Mouse (Mus musculus): ENCODE measurements around the gene Phc2. TPM values are rescaled to one million over a fixed set of nuclear protein-coding genes. Genes with fewer than 3 reads are reported as not detected.
A peak's percentile ranks its signal among the peaks of the same experiment; 100 is the strongest.

Phc2 gene
- polyA plus RNA-seq, 1 experiment, result 56.0 TPM

- peak overlapping the region; percentile 88 for H3K4me3 ChIP-seq (replicated peaks)
- no peaks in the 10 kb centered on the region for H3K27me3 ChIP-seq (replicated peaks)
- peaks cover 46% of the 10 kb centered on the region for H3K36me3 ChIP-seq (replicated peaks; ENCODE audit: low read length)
- no peaks in the 10 kb centered on the region for H3K9me3 ChIP-seq
- TF ChIP-seq FLI1 (IDR thresholded peaks at IDR 0.05; ENCODE audit: low read length) (no peak), GATA1 (IDR thresholded peaks at IDR 0.05; ENCODE audit: borderline replicate concordance, low read length) (no peak)
- peaks cover 100% of the 10 kb centered on the region for H3K4me1 ChIP-seq
These were observed 34.0 kb downstream of the Phc2 start for GRCm38 (mm10) chr4:128688513-128688913.

- H3K4me3 ChIP-seq (replicated peaks), result peak overlapping the region; percentile 88
- H3K27me3 ChIP-seq (replicated peaks), result no peaks in the 10 kb centered on the region
- no peak for TF ChIP-seq GATA1 (IDR thresholded peaks at IDR 0.05; ENCODE audit: borderline replicate concordance, low read length)
- no peak for TF ChIP-seq FLI1 (IDR thresholded peaks at IDR 0.05; ENCODE audit: low read length)
- peaks cover 100% of the 10 kb centered on the region for H3K4me1 ChIP-seq
- peaks cover 42% of the 10 kb centered on the region for H3K36me3 ChIP-seq (replicated peaks; ENCODE audit: low read length)
- H3K9me3 ChIP-seq, result no peaks in the 10 kb centered on the region
These were observed 34.5 kb downstream of the Phc2 start for GRCm38 (mm10) chr4:128688976-128689375.

- H3K4me1 ChIP-seq, result peaks cover 100% of the 10 kb centered on the region
- no peak for TF ChIP-seq FLI1 (IDR thresholded peaks at IDR 0.05; ENCODE audit: low read length)
- TF ChIP-seq GATA1 (IDR thresholded peaks at IDR 0.05; ENCODE audit: borderline replicate concordance, low read length), result no peak
- H3K9me3 ChIP-seq, result no peaks in the 10 kb centered on the region
These were observed 35.3 kb downstream of the Phc2 start for GRCm38 (mm10) chr4:128689739-128690304.

GRCm38 (mm10) chr4:128691195-128691594 lies 36.7 kb downstream of the Phc2 start:
- peaks cover 100% of the 10 kb centered on the region for H3K4me1 ChIP-seq

More at GRCm38 (mm10) chr4:128689739-128690304, 35.3 kb downstream of the Phc2 start:
- no peaks in the 10 kb centered on the region for H3K27me3 ChIP-seq (replicated peaks)
- peaks cover 34% of the 10 kb centered on the region for H3K36me3 ChIP-seq (replicated peaks; ENCODE audit: low read length)
- H3K4me3 ChIP-seq (replicated peaks), result peak overlapping the region; percentile 88

DNA sequence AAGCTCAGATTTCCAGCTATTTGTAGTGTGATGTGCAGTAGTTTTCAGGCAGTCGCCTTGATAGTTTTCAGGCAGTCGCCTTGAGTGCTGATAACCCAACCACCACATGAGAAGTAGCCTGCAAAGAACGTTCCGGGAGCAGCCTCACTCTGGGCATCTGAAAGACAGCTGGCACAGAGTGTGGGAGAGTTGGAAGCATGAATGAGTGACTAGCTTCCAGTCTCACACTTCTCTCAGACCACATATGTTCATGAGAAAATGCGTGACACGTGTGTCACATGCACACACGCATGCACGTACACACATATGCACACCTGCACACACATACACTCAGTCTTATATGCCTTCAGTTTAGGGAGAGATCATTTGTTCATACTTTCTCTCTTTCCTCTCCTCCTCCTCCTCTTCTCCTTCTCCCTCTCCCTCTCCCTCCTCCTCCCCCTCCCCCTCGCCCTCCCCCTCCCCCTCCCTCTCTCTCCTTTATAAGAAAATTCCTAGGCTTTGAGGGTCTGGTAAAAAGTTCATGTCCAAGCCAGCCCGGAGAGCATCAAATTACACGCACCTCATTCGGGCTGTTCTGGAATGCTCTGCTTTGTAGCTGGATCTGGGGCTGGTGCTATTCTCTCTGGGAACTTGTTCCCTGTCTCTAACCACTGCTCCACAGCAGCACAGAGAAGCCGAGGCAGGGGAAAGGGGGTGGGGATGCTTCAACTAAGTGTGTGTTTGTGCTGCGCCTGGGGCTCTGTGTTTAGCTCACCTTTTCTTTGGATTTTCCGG lies 37.8 kb downstream of the Phc2 start:
- Histone ChIP-seq H3K27me3 (replicated peaks) (no peaks in the 10 kb centered on the region), H3K4me3 (replicated peaks) (peak overlapping the region; percentile 70), H3K9me3 (no peaks in the 10 kb centered on the region), H3K4me1 (peaks cover 100% of the 10 kb centered on the region), H3K36me3 (replicated peaks; ENCODE audit: low read length) (peaks cover 37% of the 10 kb centered on the region)
- no peak for TF ChIP-seq GATA1 (IDR thresholded peaks at IDR 0.05; ENCODE audit: borderline replicate concordance, low read length)
- TF ChIP-seq FLI1 (IDR thresholded peaks at IDR 0.05; ENCODE audit: low read length), result no peak

More at GRCm38 (mm10) chr4:128691195-128691594, 36.7 kb downstream of the Phc2 start:
- TF ChIP-seq GATA1 (IDR thresholded peaks at IDR 0.05; ENCODE audit: borderline replicate concordance, low read length), result no peak
- 0 out of 2 replicates have a peak, but pooled peaks have one; percentile 8 for TF ChIP-seq FLI1 (IDR thresholded peaks at IDR 0.05; ENCODE audit: low read length)
- peaks cover 37% of the 10 kb centered on the region for H3K36me3 ChIP-seq (replicated peaks; ENCODE audit: low read length)
- H3K4me3 ChIP-seq (replicated peaks), result peak overlapping the region; percentile 75
- no peaks in the 10 kb centered on the region for H3K9me3 ChIP-seq
- H3K27me3 ChIP-seq (replicated peaks), result no peaks in the 10 kb centered on the region

GRCm38 (mm10) chr4:128693207-128693606 lies 38.7 kb downstream of the Phc2 start:
- H3K9me3 ChIP-seq, result no peaks in the 10 kb centered on the region
- no peaks in the 10 kb centered on the region for H3K27me3 ChIP-seq (replicated peaks)
- peaks cover 43% of the 10 kb centered on the region for H3K36me3 ChIP-seq (replicated peaks; ENCODE audit: low read length)
- peaks cover 100% of the 10 kb centered on the region for H3K4me1 ChIP-seq
- H3K4me3 ChIP-seq (replicated peaks), result no peak overlapping the region
- no peak for TF ChIP-seq FLI1 (IDR thresholded peaks at IDR 0.05; ENCODE audit: low read length)
- no peak for TF ChIP-seq GATA1 (IDR thresholded peaks at IDR 0.05; ENCODE audit: borderline replicate concordance, low read length)

DNA sequence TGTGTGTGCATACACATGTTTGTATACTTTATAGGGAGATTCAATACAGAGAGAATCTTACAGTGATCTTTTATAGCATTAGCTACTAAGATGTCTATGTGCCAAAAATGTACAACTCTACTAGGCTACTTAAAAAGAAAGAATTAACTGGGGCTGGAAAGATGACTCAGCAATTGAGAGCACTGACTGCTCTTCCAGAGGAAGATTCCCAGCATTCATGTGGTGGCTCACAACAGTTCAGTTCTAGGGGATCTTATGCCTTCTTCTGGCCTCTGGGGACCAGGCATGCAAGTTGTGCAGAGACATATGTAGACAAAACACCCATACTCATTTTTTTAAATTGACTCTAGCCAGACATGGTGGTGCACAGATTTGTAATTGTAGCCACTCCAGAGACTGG lies 39.8 kb downstream of the Phc2 start:
- no peak for TF ChIP-seq FLI1 (IDR thresholded peaks at IDR 0.05; ENCODE audit: low read length)
- TF ChIP-seq GATA1 (IDR thresholded peaks at IDR 0.05; ENCODE audit: borderline replicate concordance, low read length), result no peak
- no peaks in the 10 kb centered on the region for H3K27me3 ChIP-seq (replicated peaks)
- peaks cover 50% of the 10 kb centered on the region for H3K36me3 ChIP-seq (replicated peaks; ENCODE audit: low read length)
- no peaks in the 10 kb centered on the region for H3K9me3 ChIP-seq
- peaks cover 91% of the 10 kb centered on the region for H3K4me1 ChIP-seq
- H3K4me3 ChIP-seq (replicated peaks), result no peak overlapping the region

GRCm38 (mm10) chr4:128695149-128695548 lies 40.6 kb downstream of the Phc2 start:
- no peaks in the 10 kb centered on the region for H3K9me3 ChIP-seq
- H3K36me3 ChIP-seq (replicated peaks; ENCODE audit: low read length), result peaks cover 58% of the 10 kb centered on the region
- no peaks in the 10 kb centered on the region for H3K27me3 ChIP-seq (replicated peaks)
- TF ChIP-seq GATA1 (IDR thresholded peaks at IDR 0.05; ENCODE audit: borderline replicate concordance, low read length) (no peak), FLI1 (IDR thresholded peaks at IDR 0.05; ENCODE audit: low read length) (no peak)
- H3K4me1 ChIP-seq, result peaks cover 91% of the 10 kb centered on the region
- no peak overlapping the region for H3K4me3 ChIP-seq (replicated peaks)

- Histone ChIP-seq H3K4me3 (replicated peaks) (no peak overlapping the region), H3K27me3 (replicated peaks) (no peaks in the 10 kb centered on the region), H3K4me1 (peaks cover 83% of the 10 kb centered on the region), H3K36me3 (replicated peaks; ENCODE audit: low read length) (peaks cover 70% of the 10 kb centered on the region), H3K9me3 (no peaks in the 10 kb centered on the region)
- TF ChIP-seq FLI1 (IDR thresholded peaks at IDR 0.05; ENCODE audit: low read length) (no peak), GATA1 (IDR thresholded peaks at IDR 0.05; ENCODE audit: borderline replicate concordance, low read length) (no peak)
These were observed 43.7 kb downstream of the Phc2 start for GRCm38 (mm10) chr4:128698011-128698861.

Data from megakaryocyte, embryonic 14.5 days (primary cell).